Mouse (Mus musculus) layer of hippocampus, adult 2 months (tissue): Measurements from ENCODE around the gene Ctf2. TPM values are rescaled to one million over a fixed set of nuclear protein-coding genes. Genes with fewer than 3 reads are reported as not detected.
A peak's percentile ranks its signal among the peaks of the same experiment; 100 is the strongest.

ENCODE experiments used
- DNase-seq, 2 experiments: peaks; one replicate each; pipeline ENCODE4 v3.0.0; 2022; ENCODE audit warnings: low spot score in 2 of 2
- H3K27ac ChIP-seq: fragments of 200-600 bp; 2 replicates; pipeline ENCODE4 v1.8.1; 2022
- H3K4me3 ChIP-seq: fragments of 200-600 bp; 2 replicates; pipeline ENCODE4 v1.8.1; 2022; ENCODE audit warnings: mild to moderate bottlenecking
- CTCF ChIP-seq: fragments of 200-600 bp; conservative IDR thresholded peaks from 2 replicates; pipeline ENCODE4 v1.8.1; 2022; ENCODE audit warnings: antibody characterized with exemption, mild to moderate bottlenecking, moderate library complexity
- total RNA-seq, 2 experiments: library from RNA; stranded (reverse); gene quantifications; 2 replicates each; pipeline ENCODE4 v1.2.3; 2021

Gene Ctf2
- total RNA-seq, 2 experiments from 2014 or later, result not detected

DNA sequence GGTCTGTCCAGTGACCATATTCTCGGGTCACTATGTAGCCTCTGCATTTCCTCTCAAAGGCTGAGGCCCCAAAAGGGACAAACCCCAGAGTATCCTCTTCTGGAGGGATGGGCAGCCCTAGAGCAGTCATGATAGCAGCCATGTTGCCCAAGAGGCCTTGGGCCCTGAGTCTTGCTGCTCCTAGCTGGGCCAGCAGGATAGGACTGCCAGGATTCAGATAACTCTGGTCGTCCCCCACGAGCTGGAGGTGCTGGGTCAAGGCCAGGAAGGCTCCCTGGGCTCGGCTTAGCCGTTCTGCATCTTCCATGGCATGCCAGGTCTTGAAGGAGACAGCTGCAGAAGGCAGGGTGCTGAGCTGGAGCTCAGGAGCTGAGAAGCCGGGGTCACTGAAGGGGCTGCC is 12.7 kb downstream of the Ctf2 start:
- DNase-seq, result no peak
- TF ChIP-seq CTCF, result no peak
- Histone ChIP-seq H3K4me3 (no peak overlapping the region), H3K27ac (no peak overlapping the region)

- Histone ChIP-seq H3K27ac (no peak overlapping the region), H3K4me3 (no peak overlapping the region)
- TF ChIP-seq CTCF, result no peak
- DNase-seq, result no peak
These were observed 13.6 kb downstream of the Ctf2 start for GRCm38 (mm10) chr7:127718339-127718738.

DNA sequence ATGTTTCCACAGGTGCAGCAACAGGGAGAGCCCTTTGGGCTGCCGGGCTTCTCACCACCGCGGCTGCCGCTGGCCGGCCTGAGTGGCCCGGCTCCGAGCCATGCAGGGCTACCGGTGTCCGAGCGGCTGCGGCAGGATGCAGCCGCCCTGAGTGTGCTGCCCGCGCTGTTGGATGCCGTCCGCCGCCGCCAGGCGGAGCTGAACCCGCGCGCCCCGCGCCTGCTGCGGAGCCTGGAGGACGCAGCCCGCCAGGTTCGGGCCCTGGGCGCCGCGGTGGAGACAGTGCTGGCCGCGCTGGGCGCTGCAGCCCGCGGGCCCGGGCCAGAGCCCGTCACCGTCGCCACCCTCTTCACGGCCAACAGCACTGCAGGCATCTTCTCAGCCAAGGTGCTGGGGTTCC is 15.0 kb downstream of the Ctf2 start:
- peak; percentile 80 for TF ChIP-seq CTCF
- DNase-seq, result peak in 1 of 2 experiments; percentile 47
- Histone ChIP-seq H3K27ac (peak overlapping the region; percentile 36; the same call in 1 of the 2 replicates), H3K4me3 (peak overlapping the region; percentile 52)

- no peak for DNase-seq
- H3K4me3 ChIP-seq, result no peak overlapping the region
- TF ChIP-seq CTCF, result no peak
- no peak overlapping the region for H3K27ac ChIP-seq
These were observed 17.1 kb downstream of the Ctf2 start for GRCm38 (mm10) chr7:127714816-127715215.

- peak within 1 kb of the TSS; percentile 49 for H3K4me3 ChIP-seq
- DNase-seq, result peak; percentile 77 to 83
- TF ChIP-seq CTCF, result no peak
- peak within 1 kb of the TSS; percentile 73 for H3K27ac ChIP-seq
These were observed 19.2 kb downstream of the Ctf2 start, which contains the start of gene Ctf1 for GRCm38 (mm10) chr7:127712461-127713385. Ctf1 (plus strand) TSS chr7:127712736.

GRCm38 (mm10) chr7:127711456-127711855 is 20.5 kb downstream of the Ctf2 start:
- DNase-seq, result no peak
- Histone ChIP-seq H3K4me3 (no peak overlapping the region), H3K27ac (no peak overlapping the region)
- TF ChIP-seq CTCF, result no peak

DNA sequence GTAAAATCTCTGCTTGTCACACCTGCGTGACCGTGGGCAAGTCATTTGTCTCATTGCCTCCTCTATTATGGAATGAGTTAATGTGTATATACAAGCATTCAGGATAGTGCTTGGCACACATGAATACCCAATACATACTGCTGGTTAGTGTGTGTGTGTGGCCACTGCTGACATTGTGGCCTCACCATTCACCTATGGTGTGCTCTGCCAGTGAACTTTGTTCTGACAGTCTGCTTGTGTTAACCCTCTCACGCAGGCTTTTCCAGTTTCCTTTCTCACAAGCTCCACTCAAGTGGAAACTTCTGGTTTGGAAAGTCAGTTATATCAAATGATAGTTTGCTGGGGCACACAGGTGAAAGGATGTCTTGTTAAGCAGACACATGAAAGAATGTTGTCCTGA is 20.9 kb downstream of the Ctf2 start:
- Histone ChIP-seq H3K4me3 (no peak overlapping the region), H3K27ac (no peak overlapping the region)
- no peak for TF ChIP-seq CTCF
- no peak for DNase-seq

GRCm38 (mm10) chr7:127709261-127709979 is 22.5 kb downstream of the Ctf2 start:
- no peak for DNase-seq
- TF ChIP-seq CTCF, result no peak

GRCm38 (mm10) chr7:127708207-127709078 is 23.5 kb downstream of the Ctf2 start, which contains the start of gene Bcl7c:
Bcl7c (minus strand) TSS chr7:127708933.
- TF ChIP-seq CTCF, result peak; percentile 74
- peak within 1 kb of the TSS; percentile 84 for H3K4me3 ChIP-seq
- H3K27ac ChIP-seq, result peak within 1 kb of the TSS; percentile 92
- peak; percentile 81 to 85 for DNase-seq

More at GRCm38 (mm10) chr7:127709261-127709979, 22.5 kb downstream of the Ctf2 start:
- Histone ChIP-seq H3K4me3 (peak overlapping the region; percentile 84), H3K27ac (peak overlapping the region; percentile 92; the same call in 1 of the 2 replicates)

DNA sequence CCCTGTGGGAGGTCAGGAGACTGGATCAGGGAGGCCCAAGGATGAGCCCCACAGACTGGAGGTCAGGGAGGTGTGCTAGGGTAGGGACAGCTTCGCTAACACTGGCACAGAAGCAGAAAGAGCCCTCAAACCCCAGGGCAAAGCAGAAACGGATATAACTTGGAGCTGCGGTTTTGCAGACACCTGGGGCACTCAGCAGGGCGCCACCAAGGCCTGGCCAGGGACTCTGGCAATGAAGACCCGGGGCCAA is 24.1 kb downstream of the Ctf2 start:
- Histone ChIP-seq H3K27ac (peak overlapping the region; percentile 92), H3K4me3 (peak overlapping the region; percentile 84)
- no peak for DNase-seq
- no peak for TF ChIP-seq CTCF

- DNase-seq, result no peak
- no peak for TF ChIP-seq CTCF
- Histone ChIP-seq H3K27ac (peak overlapping the region; percentile 92), H3K4me3 (peak overlapping the region; percentile 84)
These were observed 24.7 kb downstream of the Ctf2 start for GRCm38 (mm10) chr7:127707045-127707956.

- Histone ChIP-seq H3K27ac (no peak overlapping the region), H3K4me3 (no peak overlapping the region)
- DNase-seq, result no peak
- TF ChIP-seq CTCF, result no peak
These were observed 26.3 kb downstream of the Ctf2 start for GRCm38 (mm10) chr7:127705706-127706105.
